Comparison of ENCODE assay signal across 12 mouse cellular contexts in the genomic region with DNA sequence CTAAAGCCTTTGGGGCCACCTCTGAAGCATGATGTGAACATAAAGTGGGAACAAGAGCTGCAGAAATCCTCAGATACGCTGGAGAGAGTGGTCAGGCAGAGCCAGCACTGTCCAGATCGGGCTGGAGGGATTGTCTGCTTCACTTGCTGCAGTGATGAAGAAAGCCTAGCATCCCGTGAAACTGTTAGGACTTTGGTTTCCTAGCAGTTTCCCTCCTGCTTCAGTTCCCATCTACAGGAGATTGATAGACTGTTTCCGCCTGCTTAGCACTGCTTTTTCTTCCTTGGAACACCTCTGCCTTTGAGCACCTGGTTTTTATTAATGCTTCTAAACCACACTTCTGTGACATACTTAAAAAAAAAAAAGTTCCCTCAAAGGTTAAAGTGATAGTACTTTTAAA.
DNase-seq lines count a peak whose midpoint lies in the region; ATAC-seq lines count a peak whose summit lies in the region.
"Had no signal": no experiment of that assay in that cellular context is flagged by ENCODE, and none has a peak within 500 bp of the region (broad histone marks: within the 10 kb centered on the region; RNA-seq: fewer than 3 reads in every experiment).

No protein-coding gene starts in this region.

- no peak for ATAC-seq in neural tube, embryonic 11.5 days (ENCODE audit: insufficient read depth, low FRiP score, low TSS enrichment)
- no peak for ATAC-seq in activated CD4-positive, CD25-positive, alpha-beta regulatory T cell, adult 4 months
- ATAC-seq: midbrain, embryonic 13.5 days had no signal

- H3K27me3 ChIP-seq in heart, embryonic 10.5 days (ENCODE audit: insufficient read depth, poor library complexity, severe bottlenecking) = no peaks in the 10 kb centered on the region
- H3K27me3 ChIP-seq in neural tube, embryonic 11.5 days (ENCODE audit: control insufficient read depth, insufficient read depth, low read length) = no peaks in the 10 kb centered on the region
- H3K27me3 ChIP-seq: heart, embryonic 15.5 days; midbrain, embryonic 13.5 days had no signal

- no peaks in the 10 kb centered on the region for H3K9me3 ChIP-seq in heart, embryonic 10.5 days
- H3K9me3 ChIP-seq in neural tube, embryonic 11.5 days (ENCODE audit: control insufficient read depth, low read length) = no peaks in the 10 kb centered on the region
- H3K9me3 ChIP-seq: heart, embryonic 15.5 days; midbrain, embryonic 13.5 days had no signal

- no peak for DNase-seq in heart, embryonic 10.5 days (ENCODE audit: low spot score)
- no peak for DNase-seq in heart, postnatal 25 days (ENCODE audit: low spot score)
- DNase-seq in neural tube, embryonic 11.5 days (ENCODE audit: low spot score) = peak; percentile 19
- DNase-seq in neural tube, embryonic 10.5 days (ENCODE audit: extremely low spot score, low spot score) = no peak
- DNase-seq in forelimb bud, embryonic 11.5 days (ENCODE audit: low read depth, low spot score) = peak; percentile 77
- no peak for DNase-seq in layer of hippocampus, adult 9-10 months (ENCODE audit: low spot score)
- DNase-seq: adrenal gland, postnatal 10 days; cerebellum, adult 9-10 months; lung, postnatal 4 days had no signal

- WGBS in heart, embryonic 10.5 days = 52% methylated on average over 4 of the region's 4 CpGs
- WGBS in neural tube, embryonic 11.5 days = 33% methylated on average over 4 of the region's 4 CpGs

- intact Hi-C loops in heart, postnatal 25 days (cut with DNase I) = no loop called here

- H3K4me3 ChIP-seq in heart, embryonic 10.5 days = no peak overlapping the region
- no peak overlapping the region for H3K4me3 ChIP-seq in neural tube, embryonic 11.5 days (ENCODE audit: low read depth, low read length)
- H3K4me3 ChIP-seq: heart, embryonic 15.5 days; midbrain, embryonic 13.5 days had no signal

- H3K4me1 ChIP-seq in heart, embryonic 10.5 days = peaks cover 10% of the 10 kb centered on the region
- H3K4me1 ChIP-seq in neural tube, embryonic 11.5 days (ENCODE audit: control insufficient read depth, insufficient read depth, low read length) = no peaks in the 10 kb centered on the region; the same call in 1 of the 2 replicates
- H3K4me1 ChIP-seq: heart, embryonic 15.5 days; midbrain, embryonic 13.5 days had no signal

- H3K4me2 ChIP-seq in neural tube, embryonic 11.5 days (ENCODE audit: low read depth) = no peak overlapping the region
- H3K4me2 ChIP-seq: heart, embryonic 15.5 days; midbrain, embryonic 13.5 days had no signal

- H3K36me3 ChIP-seq in heart, embryonic 10.5 days = no peaks in the 10 kb centered on the region
- H3K36me3 ChIP-seq in neural tube, embryonic 11.5 days (ENCODE audit: control insufficient read depth, insufficient read depth, low read length) = no peaks in the 10 kb centered on the region
- H3K36me3 ChIP-seq: heart, embryonic 15.5 days; midbrain, embryonic 13.5 days had no signal

- no peak overlapping the region for H3K9ac ChIP-seq in neural tube, embryonic 11.5 days (ENCODE audit: low read length)
- H3K9ac ChIP-seq: heart, embryonic 15.5 days; midbrain, embryonic 13.5 days had no signal

- peak overlapping the region; percentile 23; the same call in 1 of the 2 replicates for H3K27ac ChIP-seq in heart, embryonic 10.5 days
- no peak overlapping the region for H3K27ac ChIP-seq in neural tube, embryonic 11.5 days (ENCODE audit: low read depth, low read length)
- H3K27ac ChIP-seq: heart, embryonic 15.5 days; midbrain, embryonic 13.5 days had no signal

Comparison
In these comparisons a context has a peak if more than half of its experiments do, and no peak if none do; other contexts are left out.
1. DNase-seq: peak in neural tube, embryonic 11.5 days (single experiment) and forelimb bud, embryonic 11.5 days (single experiment); none in heart, embryonic 10.5 days (single experiment), heart, postnatal 25 days (single experiment), neural tube, embryonic 10.5 days (single experiment) and layer of hippocampus, adult 9-10 months (single experiment).